Mouse (Mus musculus) intestine, embryonic 14.5 days (tissue): Measurements from ENCODE around the gene Ap5z1. TPM values are rescaled to one million over a fixed set of nuclear protein-coding genes. Genes with fewer than 3 reads are reported as not detected.

ENCODE experiments used
- ATAC-seq: fragments of 200-750 bp; cut with Nextera tagmentation; replicated peaks from 2 replicates; pipeline ENCODE4 v1.8.0; 2017; ENCODE audit warnings: low read depth, moderate number of reproducible peaks, moderate TSS enrichment, moderate library complexity; ENCODE audit not compliant: low FRiP score, low TSS enrichment
- DNase-seq: peaks from one replicate; pipeline ENCODE4 v3.0.0-alpha.2; 2018; ENCODE audit warnings: low spot score
- H3K27ac ChIP-seq: fragments of 300-500 bp; sonication (generic); 2 replicates; pipeline ENCODE4 v1.5.1; 2014; ENCODE audit warnings: low read depth, mild to moderate bottlenecking, control low read depth
- H3K27me3 ChIP-seq: fragments of 300-500 bp; sonication (generic); replicated peaks from 2 replicates; pipeline ENCODE4 v1.6.1; 2014; ENCODE audit warnings: low read length, control low read depth; ENCODE audit not compliant: control insufficient read depth, insufficient read depth
- H3K36me3 ChIP-seq: fragments of 300-500 bp; sonication (generic); 2 replicates; pipeline ENCODE4 v1.6.1; 2014; ENCODE audit warnings: low read length, control low read depth; ENCODE audit not compliant: control insufficient read depth, insufficient read depth
- H3K4me1 ChIP-seq: fragments of 300-500 bp; sonication (generic); replicated peaks from 2 replicates; pipeline ENCODE4 v1.6.1; 2014; ENCODE audit warnings: low read length, control low read depth, mixed read lengths; ENCODE audit not compliant: control insufficient read depth, insufficient read depth
- H3K4me2 ChIP-seq: fragments of 300-500 bp; sonication (generic); 2 replicates; pipeline ENCODE4 v1.6.1; 2014; ENCODE audit warnings: low read length
- H3K4me3 ChIP-seq: fragments of 300-500 bp; sonication (generic); 2 replicates; pipeline ENCODE4 v1.5.1; 2014; ENCODE audit warnings: low read depth, low read length, control low read depth, mixed read lengths
- H3K9ac ChIP-seq: fragments of 300-500 bp; sonication (generic); 2 replicates; pipeline ENCODE4 v1.6.1; 2014; ENCODE audit warnings: mild to moderate bottlenecking, low read length
- H3K9me3 ChIP-seq: fragments of 300-500 bp; sonication (generic); 2 replicates; pipeline ENCODE4 v1.6.1; 2016; ENCODE audit warnings: low read length, control low read depth; ENCODE audit not compliant: control insufficient read depth
- WGBS: fragments of 180-500 bp; shearing (Covaris S2); extraction: QIAGEN DNeasy Blood & Tissue Kit; methylation state at CpG from one replicate; pipeline ENCODE4 v1.1.7; 2014; 5-methylcytosine and 5-hydroxymethylcytosine counted together
- polyA plus RNA-seq: library from polyadenylated mRNA; unstranded; fragments of >200 nt; fragmentation: Nextera tagmentation; extraction: Ambion mirVana; gene quantifications from 2 replicates; pipeline ENCODE4 v1.2.1, GENCODE M21; 2014

The Ap5z1 gene
- polyA plus RNA-seq, 1 experiment from 2014 or later, result 10.5 TPM

DNA sequence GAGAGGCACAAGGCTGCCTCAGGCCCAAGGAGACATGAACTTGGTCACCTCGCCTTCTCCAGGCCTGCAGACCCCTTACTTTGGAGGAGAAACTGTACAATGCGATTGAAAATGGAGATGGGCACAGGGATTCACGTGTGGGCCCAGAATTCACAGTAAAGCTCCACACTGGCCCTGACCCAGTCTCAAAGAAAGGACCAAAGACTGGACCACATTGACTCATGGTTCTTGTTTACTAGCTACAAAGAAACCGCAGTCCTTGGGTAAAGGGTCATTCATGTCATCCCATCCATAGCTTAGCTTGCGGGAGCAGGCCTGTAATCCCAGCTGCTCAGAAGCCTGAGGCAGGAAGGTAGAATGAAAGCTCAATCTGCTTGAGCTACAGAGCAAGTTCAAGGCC is 19.8 kb downstream of the Ap5z1 start:
- H3K4me1 ChIP-seq, result no peaks in the 10 kb centered on the region; the same call in 1 of the 2 replicates
- no peaks in the 10 kb centered on the region for H3K27me3 ChIP-seq
- H3K4me3 ChIP-seq, result no peak overlapping the region
- DNase-seq, result no peak
- no peak overlapping the region for H3K9ac ChIP-seq
- no peak overlapping the region for H3K4me2 ChIP-seq
- 88% methylated on average over 5 of the region's 5 CpGs for WGBS
- H3K36me3 ChIP-seq, result no peaks in the 10 kb centered on the region
- ATAC-seq, result no peak
- H3K9me3 ChIP-seq, result no peaks in the 10 kb centered on the region
- H3K27ac ChIP-seq, result no peak overlapping the region

DNA sequence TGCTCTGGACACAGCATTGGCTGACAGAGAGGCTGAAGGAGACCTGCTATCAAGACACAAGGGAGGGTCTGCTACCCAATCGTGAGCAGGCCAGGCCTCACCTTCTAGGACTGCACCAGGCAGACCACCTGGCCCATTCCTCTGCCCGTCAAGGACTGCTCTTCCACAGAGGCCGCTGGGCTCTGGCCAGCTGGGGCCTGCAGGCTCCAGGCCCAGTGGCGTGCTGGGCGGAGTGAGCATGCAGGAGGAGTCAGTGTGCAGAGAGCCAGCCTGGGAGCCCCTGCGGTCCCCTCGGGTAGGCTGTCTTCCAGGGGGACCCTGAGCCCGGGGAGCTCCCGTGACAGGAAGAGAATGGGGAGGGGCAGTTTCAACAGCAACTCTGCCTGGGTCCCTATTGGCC is 22.9 kb downstream of the Ap5z1 start:
- ATAC-seq (no peak), DNase-seq (no peak)
- Histone ChIP-seq H3K27ac (no peak overlapping the region), H3K4me2 (no peak overlapping the region), H3K36me3 (no peaks in the 10 kb centered on the region), H3K27me3 (no peaks in the 10 kb centered on the region), H3K4me3 (no peak overlapping the region), H3K4me1 (no peaks in the 10 kb centered on the region), H3K9me3 (no peaks in the 10 kb centered on the region), H3K9ac (no peak overlapping the region)
- 56% methylated on average over 9 of the region's 9 CpGs for WGBS

DNA sequence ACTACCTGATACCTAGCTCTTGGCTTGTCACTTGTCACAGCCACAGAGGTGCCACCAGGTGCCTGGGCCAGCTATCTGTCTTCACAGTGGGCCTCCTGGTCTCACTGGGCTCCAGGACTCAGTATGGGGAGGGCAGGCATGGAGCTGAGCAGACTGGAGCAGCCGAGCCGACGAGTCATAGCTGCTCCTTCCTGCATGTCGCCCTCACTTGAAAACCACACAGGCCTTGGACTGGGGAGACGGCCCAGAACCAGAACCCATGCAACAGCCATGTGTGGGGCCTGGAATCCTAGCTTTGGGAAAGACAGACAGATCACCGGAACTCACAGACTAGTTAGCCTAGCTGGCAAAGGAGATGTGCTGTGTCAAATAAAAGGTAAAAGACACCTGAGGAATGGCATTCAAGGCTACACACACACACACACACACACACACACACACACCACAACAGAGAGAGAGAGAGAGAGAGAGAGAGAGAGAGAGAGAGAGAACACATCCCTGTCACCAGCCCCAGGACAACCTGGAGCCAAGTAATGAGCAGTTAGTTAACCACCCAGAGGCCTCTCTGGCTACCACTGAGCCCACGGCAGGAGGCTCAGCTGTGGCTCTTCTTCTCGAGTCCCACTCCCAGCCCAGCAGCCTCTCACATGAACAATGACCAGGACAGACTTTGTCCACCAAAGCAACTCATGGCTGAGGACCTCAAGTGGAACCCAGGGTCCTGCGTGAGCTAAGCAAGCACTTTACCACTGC is 26.4 kb downstream of the Ap5z1 start:
- 78% methylated on average over 9 of the region's 9 CpGs for WGBS
- Histone ChIP-seq H3K9ac (no peak overlapping the region), H3K27me3 (no peaks in the 10 kb centered on the region), H3K4me1 (no peaks in the 10 kb centered on the region), H3K27ac (no peak overlapping the region), H3K9me3 (no peaks in the 10 kb centered on the region), H3K36me3 (no peaks in the 10 kb centered on the region), H3K4me3 (no peak overlapping the region), H3K4me2 (no peak overlapping the region)
- ATAC-seq (no peak), DNase-seq (no peak)

DNA sequence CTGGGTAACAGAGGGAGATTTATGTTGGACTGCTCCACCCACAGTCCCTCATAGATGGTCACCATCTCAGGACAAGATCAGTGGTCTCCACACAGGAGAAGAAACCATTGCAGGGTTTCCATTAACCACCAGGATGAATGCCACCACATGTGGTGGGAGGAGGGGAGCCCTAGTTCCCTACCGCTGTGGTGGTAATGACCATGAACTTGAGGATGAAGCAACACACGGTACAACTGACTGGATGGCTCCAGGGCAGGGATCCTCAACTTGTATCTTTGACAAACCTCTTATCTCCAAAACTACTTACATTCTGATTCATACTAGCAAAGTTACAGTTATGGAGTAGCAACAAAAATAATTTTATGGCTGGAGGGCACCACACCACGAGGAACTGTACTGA is 29.6 kb downstream of the Ap5z1 start:
- DNase-seq (no peak), ATAC-seq (no peak)
- Histone ChIP-seq H3K9ac (no peak overlapping the region), H3K4me3 (no peak overlapping the region), H3K9me3 (no peaks in the 10 kb centered on the region), H3K27ac (no peak overlapping the region), H3K4me1 (no peaks in the 10 kb centered on the region), H3K36me3 (no peaks in the 10 kb centered on the region), H3K27me3 (no peaks in the 10 kb centered on the region), H3K4me2 (no peak overlapping the region)
- 89% methylated on average over 3 of the region's 3 CpGs for WGBS

DNA sequence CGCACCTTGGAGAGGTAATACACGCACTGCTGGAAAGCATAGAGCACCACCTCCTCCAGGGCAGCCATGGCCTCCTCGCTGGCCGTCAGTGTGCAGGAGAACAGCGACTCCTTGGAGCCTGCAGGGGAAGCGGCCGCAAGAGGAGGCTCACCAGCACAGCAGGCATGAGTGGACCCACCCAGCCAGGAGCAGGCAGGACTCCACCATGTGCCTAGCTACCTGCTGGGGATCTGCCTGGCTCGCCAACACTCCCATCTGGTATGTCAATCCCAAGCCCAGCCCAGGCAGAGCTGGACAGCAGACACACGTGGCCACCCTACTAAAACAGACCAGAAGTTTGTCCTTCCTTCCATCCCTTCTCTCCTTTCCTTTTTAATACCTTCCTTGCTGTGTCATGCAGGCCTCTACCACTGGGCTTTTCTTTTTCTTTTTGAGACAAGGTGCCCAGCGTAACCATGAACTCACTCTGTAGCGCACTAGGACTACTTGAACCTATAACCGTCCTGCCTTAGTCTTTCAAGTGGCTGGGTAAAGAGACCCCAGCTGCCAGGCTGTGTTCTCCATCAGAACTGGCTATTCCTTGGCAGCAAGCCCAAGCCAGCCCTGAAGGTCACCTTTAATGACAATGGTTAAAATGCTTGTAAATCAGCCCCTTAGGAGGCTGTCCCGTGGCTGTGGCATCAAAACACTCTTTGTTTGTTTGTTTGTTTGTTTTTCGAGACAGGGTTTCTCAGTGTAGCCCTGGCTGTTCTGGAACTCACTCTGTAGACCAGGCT is 31.8 kb downstream of the Ap5z1 start:
- Histone ChIP-seq H3K9me3 (no peaks in the 10 kb centered on the region), H3K4me2 (no peak overlapping the region), H3K9ac (no peak overlapping the region), H3K27me3 (no peaks in the 10 kb centered on the region), H3K36me3 (no peaks in the 10 kb centered on the region), H3K4me1 (peaks cover 4% of the 10 kb centered on the region; the same call in 1 of the 2 replicates), H3K4me3 (no peak overlapping the region), H3K27ac (no peak overlapping the region)
- 65% methylated on average over 14 of the region's 14 CpGs for WGBS
- DNase-seq (no peak), ATAC-seq (no peak)

DNA sequence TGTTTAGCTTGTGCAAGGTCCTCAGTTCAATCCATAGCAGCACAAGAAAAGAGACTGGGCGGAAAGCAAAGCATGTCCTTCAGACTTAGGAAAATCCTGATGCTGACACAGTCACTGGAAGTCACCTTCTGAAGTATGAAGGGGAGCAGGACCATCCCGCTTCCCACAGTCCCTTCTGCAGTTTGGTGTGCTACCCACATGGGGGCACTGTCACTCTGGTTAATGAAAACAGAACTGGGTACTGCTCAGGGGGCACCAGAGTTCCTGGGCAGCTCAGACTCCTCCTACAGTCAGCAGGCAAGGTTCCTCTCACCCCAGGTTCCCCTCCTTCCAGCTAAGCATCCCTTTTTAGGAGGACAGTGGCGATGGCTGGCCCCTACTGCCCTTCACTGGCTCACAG is 35.2 kb downstream of the Ap5z1 start:
- 61% methylated on average over 3 of the region's 3 CpGs for WGBS
- Histone ChIP-seq H3K4me1 (peaks cover 11% of the 10 kb centered on the region), H3K36me3 (no peaks in the 10 kb centered on the region), H3K4me2 (no peak overlapping the region), H3K27ac (no peak overlapping the region), H3K27me3 (no peaks in the 10 kb centered on the region), H3K9ac (no peak overlapping the region), H3K4me3 (no peak overlapping the region), H3K9me3 (no peaks in the 10 kb centered on the region)
- DNase-seq (peak; percentile 66), ATAC-seq (no peak)

DNA sequence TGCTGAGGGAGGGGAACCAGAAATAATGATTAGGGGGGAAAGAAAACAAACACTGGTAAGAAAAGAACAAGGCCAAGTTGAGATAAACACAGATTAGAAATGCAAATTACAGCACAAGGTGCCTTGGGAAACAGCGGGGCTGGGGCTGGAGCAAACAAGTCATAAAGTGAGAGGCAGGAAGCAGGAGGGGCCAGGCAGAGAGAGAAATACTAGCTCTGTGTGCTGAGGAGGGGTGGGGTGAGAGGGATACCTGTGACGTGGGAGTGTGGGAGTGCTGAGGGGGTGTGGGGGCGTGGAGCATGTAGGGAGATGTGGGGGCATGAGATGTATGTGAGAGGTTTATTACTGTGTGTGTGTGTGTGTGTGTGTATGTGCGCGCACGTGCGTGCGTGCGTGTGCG is 37.2 kb downstream of the Ap5z1 start:
- Histone ChIP-seq H3K4me1 (peaks cover 11% of the 10 kb centered on the region), H3K27me3 (no peaks in the 10 kb centered on the region), H3K4me2 (no peak overlapping the region), H3K9ac (no peak overlapping the region), H3K9me3 (no peaks in the 10 kb centered on the region), H3K36me3 (no peaks in the 10 kb centered on the region), H3K4me3 (no peak overlapping the region), H3K27ac (no peak overlapping the region)
- 61% methylated on average over 10 of the region's 10 CpGs for WGBS
- peak; percentile 65 for ATAC-seq
- DNase-seq, result peak; percentile 72

DNA sequence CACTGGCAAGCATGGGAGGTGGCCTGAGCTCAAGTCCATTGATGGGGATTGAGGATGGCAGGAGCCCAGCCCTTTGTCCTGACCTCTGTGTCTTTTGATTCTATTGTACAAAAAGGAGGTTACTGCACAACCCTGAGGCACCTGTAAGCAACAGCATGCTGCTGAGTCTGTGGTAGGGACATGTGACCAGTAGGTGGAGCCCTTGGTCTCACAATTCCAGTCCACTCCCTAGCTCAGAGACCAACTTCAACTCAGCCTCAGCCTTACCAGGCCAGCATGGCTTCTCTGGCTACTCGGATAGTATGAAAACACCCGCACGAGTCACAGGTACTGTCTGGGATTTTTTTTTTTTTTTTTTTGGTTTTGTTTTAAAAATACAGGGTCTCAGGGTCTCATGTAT is 38.7 kb downstream of the Ap5z1 start:
- Histone ChIP-seq H3K4me3 (no peak overlapping the region), H3K4me2 (no peak overlapping the region), H3K9ac (no peak overlapping the region), H3K27ac (no peak overlapping the region), H3K27me3 (no peaks in the 10 kb centered on the region), H3K4me1 (peaks cover 11% of the 10 kb centered on the region), H3K36me3 (no peaks in the 10 kb centered on the region), H3K9me3 (no peaks in the 10 kb centered on the region)
- peak; percentile 87 for ATAC-seq
- DNase-seq, result peak; percentile 86
- WGBS, result 3% methylated on average over 3 of the region's 3 CpGs
